Mouse (Mus musculus) G1E (cell line): ENCODE results near the gene Gpr155.

Experiments used
- CTCF ChIP-seq: IDR thresholded peaks from 2 replicates; pipeline ENCODE4 v1.5.1; 2012; ENCODE audit warnings: low read depth, low read length, inconsistent platforms, mixed read lengths
- GATA2 ChIP-seq: IDR thresholded peaks from 2 replicates; pipeline ENCODE4 v1.6.1; 2012; ENCODE audit warnings: low read depth, low read length, inconsistent platforms, borderline replicate concordance

- TF ChIP-seq CTCF, result no peak
- no peak for TF ChIP-seq GATA2
Observed at GRCm38 (mm10) chr2:73401689-73402088, 15.3 kb upstream of the Gpr155 start.
